Mouse (Mus musculus): Measurements from ENCODE around the gene Glrx5. TPM values are rescaled to one million over a fixed set of nuclear protein-coding genes. Genes with fewer than 3 reads are reported as not detected.

The Glrx5 gene
- polyA plus RNA-seq, 1 experiment: 92.2 TPM

GRCm38 (mm10) chr12:105040950-105041349 is 8.5 kb downstream of the Glrx5 start:
- peaks cover 45% of the 10 kb centered on the region for H3K36me3 ChIP-seq (ENCODE audit: control insufficient read depth, insufficient read depth)
- H3K4me3 ChIP-seq (ENCODE audit: insufficient read depth, poor library complexity, severe bottlenecking): no peak overlapping the region
- peaks cover 33% of the 10 kb centered on the region for H3K79me3 ChIP-seq (ENCODE audit: low read depth)
- H3ac ChIP-seq (ENCODE audit: control insufficient read depth, insufficient read length, low read depth): no peak overlapping the region
- peaks cover 46% of the 10 kb centered on the region for H3K79me2 ChIP-seq (ENCODE audit: control insufficient read depth, insufficient read depth)
- no peaks in the 10 kb centered on the region for H3K27me3 ChIP-seq (ENCODE audit: control insufficient read depth, insufficient read depth, insufficient read length)
- TF ChIP-seq MAX (IDR thresholded peaks at IDR 0.05) (no peak), MYOD1 (IDR thresholded peaks at IDR 0.05; ENCODE audit: control insufficient read depth, insufficient read length, low read depth) (no peak), CEBPB (IDR thresholded peaks at IDR 0.05; ENCODE audit: low read depth) (no peak), CTCF (IDR thresholded peaks at IDR 0.05; ENCODE audit: control insufficient read depth, insufficient read depth, insufficient read length) (no peak), MYOG (IDR thresholded peaks at IDR 0.05; ENCODE audit: control insufficient read depth, extremely low read depth, insufficient read length) (no peak), FOSL1 (IDR thresholded peaks at IDR 0.05; ENCODE audit: insufficient read depth, low read length, poor library complexity, severe bottlenecking) (no peak), USF1 (IDR thresholded peaks at IDR 0.05; ENCODE audit: low read depth) (no peak)

- H3K36me3 ChIP-seq (ENCODE audit: control insufficient read depth, insufficient read depth): peaks cover 33% of the 10 kb centered on the region
- no peaks in the 10 kb centered on the region for H3K27me3 ChIP-seq (ENCODE audit: control insufficient read depth, insufficient read depth, insufficient read length)
- no peak overlapping the region for H3ac ChIP-seq (ENCODE audit: control insufficient read depth, insufficient read length, low read depth)
- no peak overlapping the region for H3K4me3 ChIP-seq (ENCODE audit: insufficient read depth, poor library complexity, severe bottlenecking)
- H3K79me2 ChIP-seq (ENCODE audit: control insufficient read depth, insufficient read depth): peaks cover 24% of the 10 kb centered on the region
- no peak for TF ChIP-seq MAX (IDR thresholded peaks at IDR 0.05)
- no peak for TF ChIP-seq CEBPB (IDR thresholded peaks at IDR 0.05; ENCODE audit: low read depth)
- TF ChIP-seq MYOD1 (IDR thresholded peaks at IDR 0.05; ENCODE audit: control insufficient read depth, insufficient read length, low read depth): no peak
- TF ChIP-seq MYOG (IDR thresholded peaks at IDR 0.05; ENCODE audit: control insufficient read depth, extremely low read depth, insufficient read length): no peak
- TF ChIP-seq FOSL1 (IDR thresholded peaks at IDR 0.05; ENCODE audit: insufficient read depth, low read length, poor library complexity, severe bottlenecking): no peak
- TF ChIP-seq CTCF (IDR thresholded peaks at IDR 0.05; ENCODE audit: control insufficient read depth, insufficient read depth, insufficient read length): no peak
- TF ChIP-seq USF1 (IDR thresholded peaks at IDR 0.05; ENCODE audit: low read depth): no peak
- peaks cover 12% of the 10 kb centered on the region for H3K79me3 ChIP-seq (ENCODE audit: low read depth)
Measured at GRCm38 (mm10) chr12:105043081-105043480, 10.6 kb downstream of the Glrx5 start.

GRCm38 (mm10) chr12:105044775-105045174 is 12.3 kb downstream of the Glrx5 start:
- Histone ChIP-seq H3K36me3 (ENCODE audit: control insufficient read depth, insufficient read depth) (peaks cover 25% of the 10 kb centered on the region), H3K27me3 (ENCODE audit: control insufficient read depth, insufficient read depth, insufficient read length) (no peaks in the 10 kb centered on the region), H3K79me3 (ENCODE audit: low read depth) (peaks cover 2% of the 10 kb centered on the region), H3ac (ENCODE audit: control insufficient read depth, insufficient read length, low read depth) (no peak overlapping the region), H3K79me2 (ENCODE audit: control insufficient read depth, insufficient read depth) (peaks cover 8% of the 10 kb centered on the region), H3K4me3 (ENCODE audit: insufficient read depth, poor library complexity, severe bottlenecking) (no peak overlapping the region)
- TF ChIP-seq CEBPB (IDR thresholded peaks at IDR 0.05; ENCODE audit: low read depth) (no peak), USF1 (IDR thresholded peaks at IDR 0.05; ENCODE audit: low read depth) (no peak), FOSL1 (IDR thresholded peaks at IDR 0.05; ENCODE audit: insufficient read depth, low read length, poor library complexity, severe bottlenecking) (no peak), CTCF (IDR thresholded peaks at IDR 0.05; ENCODE audit: control insufficient read depth, insufficient read depth, insufficient read length) (no peak), MYOD1 (IDR thresholded peaks at IDR 0.05; ENCODE audit: control insufficient read depth, insufficient read length, low read depth) (no peak), MAX (IDR thresholded peaks at IDR 0.05) (no peak), MYOG (IDR thresholded peaks at IDR 0.05; ENCODE audit: control insufficient read depth, extremely low read depth, insufficient read length) (no peak)

- Histone ChIP-seq H3K79me3 (ENCODE audit: low read depth) (no peaks in the 10 kb centered on the region), H3K79me2 (ENCODE audit: control insufficient read depth, insufficient read depth) (no peaks in the 10 kb centered on the region), H3K4me3 (ENCODE audit: insufficient read depth, poor library complexity, severe bottlenecking) (no peak overlapping the region), H3K36me3 (ENCODE audit: control insufficient read depth, insufficient read depth) (peaks cover under 1% of the 10 kb centered on the region), H3ac (ENCODE audit: control insufficient read depth, insufficient read length, low read depth) (no peak overlapping the region), H3K27me3 (ENCODE audit: control insufficient read depth, insufficient read depth, insufficient read length) (no peaks in the 10 kb centered on the region)
- TF ChIP-seq MAX (IDR thresholded peaks at IDR 0.05): no peak
Measured at GRCm38 (mm10) chr12:105048301-105048863, 15.9 kb downstream of the Glrx5 start.

- Histone ChIP-seq H3K79me2 (ENCODE audit: control insufficient read depth, insufficient read depth) (no peaks in the 10 kb centered on the region), H3K36me3 (ENCODE audit: control insufficient read depth, insufficient read depth) (no peaks in the 10 kb centered on the region), H3K4me3 (ENCODE audit: insufficient read depth, poor library complexity, severe bottlenecking) (no peak overlapping the region), H3ac (ENCODE audit: control insufficient read depth, insufficient read length, low read depth) (no peak overlapping the region), H3K27me3 (ENCODE audit: control insufficient read depth, insufficient read depth, insufficient read length) (no peaks in the 10 kb centered on the region), H3K79me3 (ENCODE audit: low read depth) (no peaks in the 10 kb centered on the region)
- TF ChIP-seq MYOD1 (IDR thresholded peaks at IDR 0.05; ENCODE audit: control insufficient read depth, insufficient read length, low read depth): no peak
- no peak for TF ChIP-seq CEBPB (IDR thresholded peaks at IDR 0.05; ENCODE audit: low read depth)
- TF ChIP-seq MYOG (IDR thresholded peaks at IDR 0.05; ENCODE audit: control insufficient read depth, extremely low read depth, insufficient read length): no peak
- no peak for TF ChIP-seq MAX (IDR thresholded peaks at IDR 0.05)
- TF ChIP-seq USF1 (IDR thresholded peaks at IDR 0.05; ENCODE audit: low read depth): no peak
Measured at GRCm38 (mm10) chr12:105049813-105050212, 17.3 kb downstream of the Glrx5 start.

- no peaks in the 10 kb centered on the region for H3K79me3 ChIP-seq (ENCODE audit: low read depth)
- H3K27me3 ChIP-seq (ENCODE audit: control insufficient read depth, insufficient read depth, insufficient read length): no peaks in the 10 kb centered on the region
- H3K36me3 ChIP-seq (ENCODE audit: control insufficient read depth, insufficient read depth): no peaks in the 10 kb centered on the region
- H3ac ChIP-seq (ENCODE audit: control insufficient read depth, insufficient read length, low read depth): no peak overlapping the region
- H3K79me2 ChIP-seq (ENCODE audit: control insufficient read depth, insufficient read depth): no peaks in the 10 kb centered on the region
- H3K4me3 ChIP-seq (ENCODE audit: insufficient read depth, poor library complexity, severe bottlenecking): no peak overlapping the region
- TF ChIP-seq CTCF (IDR thresholded peaks at IDR 0.05; ENCODE audit: control insufficient read depth, insufficient read depth, insufficient read length) (peak; percentile 14), MYOD1 (IDR thresholded peaks at IDR 0.05; ENCODE audit: control insufficient read depth, insufficient read length, low read depth) (no peak), MYOG (IDR thresholded peaks at IDR 0.05; ENCODE audit: control insufficient read depth, extremely low read depth, insufficient read length) (no peak)
Measured at GRCm38 (mm10) chr12:105050898-105051297, 18.4 kb downstream of the Glrx5 start.
